In genomic region chr17:14824938-14825337, GRCm38 (mm10) we compare ENCODE assay signal across 11 mouse cellular contexts.
DNase-seq lines count a peak whose midpoint lies in the region; ATAC-seq lines count a peak whose summit lies in the region.
"Had no signal": no experiment of that assay in that cellular context is flagged by ENCODE, and none has a peak within 500 bp of the region (broad histone marks: within the 10 kb centered on the region; RNA-seq: fewer than 3 reads in every experiment).

No protein-coding gene starts in this region.

- intact Hi-C loops in heart, postnatal 25 days (cut with DNase I) = no loop called here

- peak; percentile 92 for DNase-seq in heart, adult 11 months
- no peak for DNase-seq in heart, postnatal 25 days (ENCODE audit: low spot score)
- DNase-seq in lung, postnatal 14 days = peak; percentile 17
- no peak for DNase-seq in lung, postnatal 25 days (ENCODE audit: low spot score)
- DNase-seq in adrenal gland, postnatal 14 days = peak; percentile 93
- DNase-seq in ovary, postnatal 14 days (ENCODE audit: low spot score) = peak; percentile 42
- no peak for DNase-seq in B cell, adult 2 months
- DNase-seq: embryo, embryonic 11 days had no signal

- ATAC-seq in megakaryocyte, adult 5-6 weeks (ENCODE audit: poor library complexity, severe bottlenecking) = no peak
- ATAC-seq: CD4-positive, CD25-positive, alpha-beta regulatory T cell, adult 4 months; forebrain, embryonic 15.5 days had no signal

Comparison
In these comparisons a context has a peak if more than half of its experiments do, and no peak if none do; other contexts are left out.
1. DNase-seq: peak in heart, adult 11 months (single experiment), lung, postnatal 14 days (single experiment), adrenal gland, postnatal 14 days (single experiment) and ovary, postnatal 14 days (single experiment); none in heart, postnatal 25 days (single experiment), lung, postnatal 25 days (single experiment) and B cell, adult 2 months (0 of 2).